Mouse (Mus musculus): ENCODE results near the gene Pip5k1b. TPM values are rescaled to one million over a fixed set of nuclear protein-coding genes. Genes with fewer than 3 reads are reported as not detected.

Gene Pip5k1b
- polyA plus RNA-seq, 1 experiment: not detected

DNA sequence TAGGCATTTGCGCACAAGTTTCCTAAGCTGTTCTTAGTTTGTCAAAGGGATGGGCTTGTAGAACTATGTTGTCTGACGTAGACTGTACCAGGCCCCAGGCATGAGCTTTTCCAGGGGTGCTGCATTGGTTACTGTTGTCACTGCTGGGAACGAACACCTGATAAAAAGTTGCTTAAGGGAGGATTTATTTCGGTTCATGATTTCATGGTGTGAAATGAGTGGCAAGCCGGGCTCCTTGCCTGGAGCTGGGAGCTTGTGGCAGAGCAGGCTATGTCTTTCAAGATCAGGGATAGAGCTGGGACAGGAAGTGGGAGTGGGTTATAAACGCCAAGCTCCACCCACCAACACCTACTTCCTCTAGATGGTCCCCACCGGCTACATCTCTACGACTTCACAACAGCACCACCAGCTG lies 233.8 kb downstream of the Pip5k1b start:
- Histone ChIP-seq H3K27ac (ENCODE audit: insufficient read depth, low read length) (no peak overlapping the region), H3K4me1 (ENCODE audit: control insufficient read depth, insufficient read depth, low read length) (no peaks in the 10 kb centered on the region), H3K4me3 (ENCODE audit: insufficient read depth, low read length) (no peak overlapping the region)
- TF ChIP-seq POLR2A (IDR thresholded peaks at IDR 0.05; ENCODE audit: low read depth, low read length) (no peak), CTCF (IDR thresholded peaks at IDR 0.05; ENCODE audit: borderline replicate concordance, insufficient read depth, low read length) (no peak)

DNA sequence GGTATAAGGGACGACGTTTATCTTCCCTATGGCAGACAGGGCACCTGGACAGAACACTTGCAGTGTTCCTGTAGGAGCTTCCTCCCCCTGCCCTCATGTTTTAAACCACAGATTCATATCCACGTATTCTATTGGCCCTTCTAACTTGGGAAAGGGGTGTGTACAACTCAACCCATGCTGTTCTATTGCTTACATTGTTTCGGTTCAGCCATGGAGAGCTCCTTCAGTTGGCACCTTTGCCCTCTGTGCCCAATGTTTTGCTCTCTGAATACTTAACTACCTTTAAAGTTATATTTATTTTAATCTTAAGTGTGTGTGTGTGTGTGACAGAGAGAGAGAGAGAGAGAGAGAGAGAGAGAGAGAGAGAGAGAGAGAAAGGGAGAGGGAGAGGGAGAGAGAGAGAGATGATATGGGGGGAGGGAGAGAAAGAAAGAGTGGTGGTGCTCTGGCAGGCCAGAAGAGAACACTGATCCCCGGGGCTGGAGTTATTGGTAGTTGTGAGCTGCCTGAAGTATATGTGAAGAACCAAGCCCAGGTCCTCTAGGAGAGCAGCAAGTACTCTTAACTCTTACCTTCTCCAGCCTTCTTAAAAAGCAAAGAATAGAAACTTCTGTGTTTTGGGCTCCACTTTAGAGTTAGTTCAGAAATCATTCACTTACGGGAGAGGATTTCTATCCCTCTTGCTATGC lies 234.3 kb downstream of the Pip5k1b start:
- Histone ChIP-seq H3K27ac (ENCODE audit: insufficient read depth, low read length) (no peak overlapping the region), H3K4me1 (ENCODE audit: control insufficient read depth, insufficient read depth, low read length) (no peaks in the 10 kb centered on the region), H3K4me3 (ENCODE audit: insufficient read depth, low read length) (no peak overlapping the region)
- TF ChIP-seq POLR2A (IDR thresholded peaks at IDR 0.05; ENCODE audit: low read depth, low read length) (no peak), CTCF (IDR thresholded peaks at IDR 0.05; ENCODE audit: borderline replicate concordance, insufficient read depth, low read length) (no peak)

DNA sequence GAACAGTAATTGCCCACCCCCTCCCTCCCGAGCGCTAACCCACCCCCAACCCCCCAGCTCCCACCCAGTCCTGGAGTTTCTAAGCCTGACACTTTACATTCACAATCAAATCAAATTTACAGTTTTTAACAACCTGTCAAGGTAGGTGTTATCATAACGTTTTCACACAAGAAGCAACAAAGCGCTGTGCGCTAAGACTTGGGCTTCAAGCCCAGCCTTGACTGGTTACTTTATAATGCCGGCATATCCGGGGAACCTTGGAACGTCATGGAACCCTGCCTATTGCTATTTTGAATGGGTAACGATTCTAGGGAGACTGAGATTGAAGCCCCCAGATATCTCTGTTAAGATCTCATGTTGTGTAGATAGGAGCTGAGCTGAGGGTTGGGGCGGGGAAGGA lies 237.5 kb downstream of the Pip5k1b start:
- Histone ChIP-seq H3K27ac (ENCODE audit: insufficient read depth, low read length) (no peak overlapping the region), H3K4me1 (ENCODE audit: control insufficient read depth, insufficient read depth, low read length) (no peaks in the 10 kb centered on the region), H3K4me3 (ENCODE audit: insufficient read depth, low read length) (no peak overlapping the region)
- TF ChIP-seq POLR2A (IDR thresholded peaks at IDR 0.05; ENCODE audit: low read depth, low read length) (no peak), CTCF (IDR thresholded peaks at IDR 0.05; ENCODE audit: borderline replicate concordance, insufficient read depth, low read length) (no peak)

DNA sequence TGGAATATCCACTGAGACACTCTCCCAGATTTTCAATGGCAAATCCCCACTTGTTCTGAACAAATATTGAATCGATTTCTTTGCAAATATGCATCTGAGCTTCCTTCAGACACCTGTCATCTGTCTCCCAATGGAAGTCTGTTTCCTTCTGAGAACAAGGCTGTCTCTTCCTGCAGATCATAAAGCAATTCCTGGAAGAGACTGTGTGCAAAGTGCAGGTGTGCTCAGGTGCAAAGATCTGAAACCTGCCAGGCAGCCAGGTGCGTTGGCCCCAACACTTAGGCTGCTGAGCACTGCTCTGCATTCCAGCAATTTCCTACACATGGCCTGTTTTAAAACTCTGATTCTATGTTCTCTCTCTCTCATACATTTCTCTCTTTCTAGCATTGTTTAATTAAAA lies 237.9 kb downstream of the Pip5k1b start:
- no peak for TF ChIP-seq CTCF (IDR thresholded peaks at IDR 0.05; ENCODE audit: borderline replicate concordance, insufficient read depth, low read length)
- TF ChIP-seq POLR2A (IDR thresholded peaks at IDR 0.05; ENCODE audit: low read depth, low read length): no peak
- no peak overlapping the region for H3K4me3 ChIP-seq (ENCODE audit: insufficient read depth, low read length)
- no peak overlapping the region for H3K27ac ChIP-seq (ENCODE audit: insufficient read depth, low read length)
- no peaks in the 10 kb centered on the region for H3K4me1 ChIP-seq (ENCODE audit: control insufficient read depth, insufficient read depth, low read length)

DNA sequence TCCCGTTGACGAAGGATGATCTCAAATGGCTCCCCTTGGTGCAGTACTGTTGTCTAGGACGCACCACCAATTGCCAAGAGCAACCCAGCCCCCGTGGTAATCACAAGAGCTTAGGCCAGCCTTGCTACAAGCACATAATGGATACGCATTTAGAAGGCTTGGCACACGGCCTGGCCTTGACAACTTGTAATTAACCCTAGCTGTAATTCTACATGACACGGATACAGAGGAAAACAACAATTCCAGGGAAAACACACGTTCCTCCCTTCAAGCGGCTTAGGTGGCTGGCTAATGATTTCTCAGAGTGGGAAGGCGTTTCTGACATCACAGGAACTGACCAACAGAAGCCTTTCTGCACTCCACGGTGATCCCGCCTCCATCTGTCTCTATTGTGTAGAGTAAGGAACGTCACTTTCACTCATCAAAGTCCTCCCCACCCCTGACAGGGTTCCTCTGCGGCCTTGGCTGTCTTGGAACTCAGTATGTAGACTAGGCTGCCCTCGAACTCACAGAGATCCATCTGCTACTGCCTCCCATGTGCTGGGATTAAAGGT lies 238.6 kb downstream of the Pip5k1b start:
- H3K27ac ChIP-seq (ENCODE audit: insufficient read depth, low read length): no peak overlapping the region
- no peaks in the 10 kb centered on the region for H3K4me1 ChIP-seq (ENCODE audit: control insufficient read depth, insufficient read depth, low read length)
- TF ChIP-seq POLR2A (IDR thresholded peaks at IDR 0.05; ENCODE audit: low read depth, low read length): no peak
- TF ChIP-seq CTCF (IDR thresholded peaks at IDR 0.05; ENCODE audit: borderline replicate concordance, insufficient read depth, low read length): no peak
- no peak overlapping the region for H3K4me3 ChIP-seq (ENCODE audit: insufficient read depth, low read length)

DNA sequence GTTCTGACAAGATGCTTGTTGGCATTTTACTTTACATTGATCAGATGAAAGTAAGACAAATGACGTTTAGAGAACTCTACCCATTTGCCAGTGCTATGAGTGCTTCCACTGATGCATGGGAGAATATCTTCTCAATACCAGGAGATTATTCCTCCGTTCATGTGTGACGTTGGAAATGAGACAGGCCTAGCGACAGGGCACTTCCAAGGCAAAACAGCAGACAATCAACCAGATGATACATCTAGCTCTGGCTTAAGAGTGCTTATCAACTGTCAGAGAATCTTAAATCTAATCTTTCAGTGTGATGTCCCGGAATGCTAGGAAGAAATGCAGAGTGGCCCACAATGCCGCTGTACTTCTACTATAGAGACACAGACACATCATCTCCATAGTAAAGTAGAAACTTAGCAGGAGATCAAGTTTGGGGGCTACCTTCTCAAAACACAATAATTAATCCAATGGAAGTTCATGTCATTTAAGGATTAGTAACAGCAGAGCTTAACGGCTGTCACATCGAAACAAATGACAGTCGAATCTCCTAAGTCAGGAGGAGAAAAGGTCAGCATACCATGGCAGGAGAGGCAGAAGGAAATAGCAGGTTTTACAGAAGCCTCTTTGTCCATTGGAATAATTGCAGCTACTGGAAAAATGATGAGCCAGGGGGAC lies 239.5 kb downstream of the Pip5k1b start:
- Histone ChIP-seq H3K27ac (ENCODE audit: insufficient read depth, low read length) (no peak overlapping the region), H3K4me3 (ENCODE audit: insufficient read depth, low read length) (no peak overlapping the region), H3K4me1 (ENCODE audit: control insufficient read depth, insufficient read depth, low read length) (no peaks in the 10 kb centered on the region)
- TF ChIP-seq POLR2A (IDR thresholded peaks at IDR 0.05; ENCODE audit: low read depth, low read length): no peak
- TF ChIP-seq CTCF (IDR thresholded peaks at IDR 0.05; ENCODE audit: borderline replicate concordance, insufficient read depth, low read length): no peak

DNA sequence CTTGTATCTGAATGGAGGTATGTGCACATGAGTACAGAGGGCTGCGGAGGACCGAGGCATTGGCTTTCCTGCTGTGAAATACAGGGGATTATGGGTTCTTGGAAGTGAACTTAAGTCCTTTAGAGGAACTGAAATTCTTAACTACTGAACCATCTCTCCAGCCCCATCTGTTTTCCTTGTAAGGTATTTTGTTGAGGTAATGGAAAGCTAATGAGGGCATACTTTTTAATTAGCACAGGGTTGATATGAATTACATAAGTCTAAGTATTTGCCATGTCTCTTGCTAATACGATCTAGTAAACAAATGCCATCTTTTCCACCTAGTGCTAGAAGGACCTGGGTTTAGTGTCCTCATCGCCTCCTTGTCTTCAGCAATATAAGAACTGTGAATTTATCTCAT lies 240.4 kb downstream of the Pip5k1b start:
- Histone ChIP-seq H3K4me3 (ENCODE audit: insufficient read depth, low read length) (no peak overlapping the region), H3K27ac (ENCODE audit: insufficient read depth, low read length) (no peak overlapping the region), H3K4me1 (ENCODE audit: control insufficient read depth, insufficient read depth, low read length) (no peaks in the 10 kb centered on the region)
- TF ChIP-seq CTCF (IDR thresholded peaks at IDR 0.05; ENCODE audit: borderline replicate concordance, insufficient read depth, low read length): no peak
- no peak for TF ChIP-seq POLR2A (IDR thresholded peaks at IDR 0.05; ENCODE audit: low read depth, low read length)

DNA sequence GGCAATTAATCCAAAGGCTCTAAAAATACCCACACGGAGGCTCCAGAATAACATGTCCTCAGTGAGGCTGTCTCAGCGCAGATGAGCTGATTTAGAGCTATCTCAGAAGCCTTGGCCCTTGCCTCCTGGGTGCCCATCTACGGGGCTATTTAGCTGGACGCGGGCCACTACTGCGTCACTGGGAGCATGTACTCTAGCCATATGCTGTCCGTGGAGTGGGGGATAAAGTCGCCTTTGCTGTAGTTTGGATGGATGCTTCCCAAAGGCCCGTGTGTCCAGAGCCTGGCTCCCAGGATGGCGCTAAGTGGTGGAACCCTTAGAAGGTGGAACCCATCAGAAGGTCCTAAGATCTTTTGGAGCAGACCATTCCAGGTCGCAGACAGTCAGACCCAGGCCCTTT lies 241.0 kb downstream of the Pip5k1b start:
- no peak for TF ChIP-seq CTCF (IDR thresholded peaks at IDR 0.05; ENCODE audit: borderline replicate concordance, insufficient read depth, low read length)
- TF ChIP-seq POLR2A (IDR thresholded peaks at IDR 0.05; ENCODE audit: low read depth, low read length): no peak
- Histone ChIP-seq H3K4me3 (ENCODE audit: insufficient read depth, low read length) (no peak overlapping the region), H3K4me1 (ENCODE audit: control insufficient read depth, insufficient read depth, low read length) (no peaks in the 10 kb centered on the region), H3K27ac (ENCODE audit: insufficient read depth, low read length) (no peak overlapping the region)

DNA sequence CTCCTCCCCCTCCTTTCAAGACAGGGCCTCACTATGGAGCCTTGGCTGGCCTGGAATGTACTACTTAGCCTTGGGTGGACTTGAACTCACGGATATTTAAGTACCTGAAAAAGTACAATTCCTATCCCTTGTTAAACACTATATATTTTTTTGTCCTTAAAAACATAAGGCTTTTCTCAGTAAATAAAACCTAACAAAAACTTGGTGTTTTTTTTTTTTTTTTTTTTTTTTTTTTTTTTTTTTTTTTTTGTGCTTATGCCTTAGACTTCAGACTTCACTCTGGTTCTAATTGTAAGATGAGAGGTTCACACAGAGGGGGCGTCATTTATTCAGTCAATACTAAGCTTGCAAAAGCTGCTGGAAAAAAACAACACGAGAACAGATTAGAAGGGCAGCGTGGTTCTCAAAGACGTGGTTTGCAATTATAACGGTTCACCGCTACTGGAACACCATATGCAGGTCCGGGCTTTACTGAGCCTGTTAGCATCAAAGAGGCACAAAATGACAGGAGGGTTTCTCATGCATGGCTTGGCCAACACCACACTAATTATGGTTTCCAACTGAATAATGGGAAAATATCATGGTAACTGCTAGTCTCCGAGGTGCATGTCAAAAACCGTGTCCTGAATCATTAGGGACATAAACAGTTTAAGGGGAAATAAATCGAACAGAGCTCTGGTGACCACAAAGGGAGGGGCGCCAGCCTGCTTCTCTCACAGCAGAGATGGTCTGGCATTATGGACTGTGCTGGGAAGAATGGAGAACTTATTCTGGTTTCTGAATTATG lies 242.9 kb downstream of the Pip5k1b start:
- TF ChIP-seq CTCF (IDR thresholded peaks at IDR 0.05; ENCODE audit: borderline replicate concordance, insufficient read depth, low read length): no peak
- no peak for TF ChIP-seq POLR2A (IDR thresholded peaks at IDR 0.05; ENCODE audit: low read depth, low read length)
- H3K4me3 ChIP-seq (ENCODE audit: insufficient read depth, low read length): no peak overlapping the region
- H3K4me1 ChIP-seq (ENCODE audit: control insufficient read depth, insufficient read depth, low read length): no peaks in the 10 kb centered on the region
- no peak overlapping the region for H3K27ac ChIP-seq (ENCODE audit: insufficient read depth, low read length)
